Comparison of ENCODE assay signal across 15 mouse cellular contexts in the genomic region with DNA sequence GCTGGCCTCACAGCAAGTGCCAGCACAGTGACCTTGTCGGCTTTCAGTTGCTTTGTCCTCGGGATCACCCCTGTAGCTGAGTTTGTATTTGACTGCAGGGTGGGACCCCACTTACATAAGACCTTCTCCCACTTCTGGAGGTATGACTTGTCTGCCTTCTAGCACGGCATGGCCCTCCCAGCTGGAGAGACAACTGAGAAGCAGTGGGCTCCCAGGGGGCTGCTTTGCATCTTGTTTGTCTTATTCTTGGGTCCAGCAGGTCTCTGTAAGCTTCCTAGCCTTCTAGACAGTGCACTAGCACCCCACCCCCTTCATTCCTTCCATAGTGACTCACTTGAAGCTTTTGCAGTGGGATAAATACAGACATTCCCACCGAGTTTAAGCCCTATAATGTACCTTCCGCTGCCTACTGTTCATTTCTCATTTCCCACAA. TPM values are rescaled to one million over a fixed set of nuclear protein-coding genes. Genes with fewer than 3 reads are reported as not detected.
DNase-seq lines count a peak whose midpoint lies in the region; ATAC-seq lines count a peak whose summit lies in the region.
"Had no signal": no experiment of that assay in that cellular context is flagged by ENCODE, and none has a peak within 500 bp of the region (broad histone marks: within the 10 kb centered on the region; RNA-seq: fewer than 3 reads in every experiment).

No protein-coding gene starts in this region.

- no peaks in the 10 kb centered on the region for H3K27me3 ChIP-seq in heart, embryonic 10.5 days (ENCODE audit: insufficient read depth, poor library complexity, severe bottlenecking)
- no peaks in the 10 kb centered on the region for H3K27me3 ChIP-seq in stomach, embryonic 14.5 days (ENCODE audit: control insufficient read depth, insufficient read depth, low read length)
- H3K27me3 ChIP-seq: CH12.LX; liver, embryonic 15.5 days had no signal

- H3K4me3 ChIP-seq in heart, embryonic 10.5 days = no peak overlapping the region
- H3K4me3 ChIP-seq in stomach, embryonic 14.5 days (ENCODE audit: low read depth, low read length) = no peak overlapping the region
- H3K4me3 ChIP-seq: liver, embryonic 15.5 days had no signal

- H3K4me2 ChIP-seq in stomach, embryonic 14.5 days (replicated peaks; ENCODE audit: low read depth, low read length) = no peak overlapping the region
- H3K4me2 ChIP-seq: liver, embryonic 15.5 days had no signal

- no peak overlapping the region for H3K9ac ChIP-seq in stomach, embryonic 14.5 days (replicated peaks; ENCODE audit: low read depth, low read length)
- H3K9ac ChIP-seq: liver, embryonic 15.5 days had no signal

- peaks cover 12% of the 10 kb centered on the region for H3K4me1 ChIP-seq in heart, embryonic 10.5 days
- H3K4me1 ChIP-seq in stomach, embryonic 14.5 days (ENCODE audit: control insufficient read depth, insufficient read depth, low read length) = peaks cover 7% of the 10 kb centered on the region; the same call in 1 of the 2 replicates

- peak overlapping the region; percentile 37; the same call in 1 of the 2 replicates for H3K27ac ChIP-seq in heart, embryonic 10.5 days
- peak overlapping the region; percentile 6; the same call in 1 of the 2 replicates for H3K27ac ChIP-seq in stomach, embryonic 14.5 days (ENCODE audit: low read length)
- H3K27ac ChIP-seq: liver, embryonic 15.5 days had no signal

- no peak for ATAC-seq in stomach, embryonic 14.5 days (ENCODE audit: insufficient number of reproducible peaks, insufficient read depth, low FRiP score, low read depth)
- ATAC-seq in megakaryocyte, adult 5-6 weeks (ENCODE audit: poor library complexity, severe bottlenecking) = no peak

- no peaks in the 10 kb centered on the region for H3K36me3 ChIP-seq in heart, embryonic 10.5 days
- no peaks in the 10 kb centered on the region for H3K36me3 ChIP-seq in stomach, embryonic 14.5 days (ENCODE audit: control insufficient read depth, insufficient read depth, low read length)

- WGBS in heart, embryonic 10.5 days = 47% methylated on average over 5 of the region's 5 CpGs
- 41% methylated on average over 5 of the region's 5 CpGs for WGBS in stomach, embryonic 14.5 days

- H3K9me3 ChIP-seq in heart, embryonic 10.5 days = no peaks in the 10 kb centered on the region
- H3K9me3 ChIP-seq in stomach, embryonic 14.5 days (ENCODE audit: control insufficient read depth, low read depth, low read length) = no peaks in the 10 kb centered on the region
- H3K9me3 ChIP-seq: liver, embryonic 15.5 days had no signal

- DNase-seq in heart, embryonic 10.5 days (ENCODE audit: low spot score) = no peak
- DNase-seq in heart, adult 9 months (ENCODE audit: low spot score in 2 of 2) = no peak
- peak; percentile 61 for DNase-seq in lung, postnatal 10 days
- DNase-seq in lung, postnatal 25 days (ENCODE audit: low spot score) = no peak
- DNase-seq in NIH3T3 (ENCODE audit: low read depth) = peak; percentile 81
- no peak for DNase-seq in retina, embryonic 14.5 days (ENCODE audit: low spot score)
- DNase-seq: adrenal gland, postnatal 25 days; cerebellum, adult 9-10 months; heart, postnatal 10 days; kidney, adult 8-10 months; spleen, adult 18-20 months had no signal

RNA-seq across cellular contexts. Expression of gene B3gnt2, which starts 30.6 kb away (rescaled TPM):
- polyA plus RNA-seq in heart, embryonic 10.5 days (2016; fragmentation: Nextera tagmentation; extraction: Ambion mirVana) = 2.6 and 2.9 TPM in 2 replicates
- polyA plus RNA-seq in stomach, embryonic 14.5 days (2014; fragmentation: Nextera tagmentation; extraction: Ambion mirVana) = 12.8 and 16.7 TPM in 2 replicates
- 8.3 and 13.0 TPM in 2 replicates for total RNA-seq in megakaryocyte, adult 5-6 weeks (2015)
- 20.8 and 28.9 TPM in 2 replicates for total RNA-seq in megakaryocyte, adult 5-6 weeks (2017)

Comparison
In these comparisons a context has a peak if more than half of its experiments do, and no peak if none do; other contexts are left out.
1. DNase-seq: peak in lung, postnatal 10 days (single experiment) and NIH3T3 (single experiment); none in heart, embryonic 10.5 days (single experiment), heart, adult 9 months (0 of 2), lung, postnatal 25 days (single experiment) and retina, embryonic 14.5 days (single experiment).